Mouse (Mus musculus): ENCODE measurements around the gene Hlf.

Gene Hlf

DNA sequence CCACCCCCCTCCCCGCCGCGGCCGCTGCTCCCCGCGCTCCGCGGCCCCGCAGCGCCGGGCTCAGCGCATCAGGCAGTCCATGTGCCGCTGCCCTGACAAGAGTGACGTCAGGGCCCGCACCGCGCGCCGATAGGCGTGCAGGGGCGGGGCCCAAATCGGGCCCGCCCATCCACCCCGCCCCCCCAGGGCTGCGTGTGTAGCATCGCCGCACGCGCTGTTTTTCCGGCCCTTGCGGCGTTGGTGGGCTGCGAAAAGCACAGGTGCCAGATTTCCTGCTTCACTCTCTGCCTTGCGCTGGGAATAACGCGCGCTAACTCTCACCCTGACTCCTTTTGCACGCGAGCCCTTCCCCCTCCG, at the start of gene Hlf:
Gene Hlf, minus strand, starts transcription at position 79 of the 357 bp plus-strand sequence.
- DNase-seq (ENCODE audit: low spot score in 2 of 2): peak; percentile 90 to 91

DNA sequence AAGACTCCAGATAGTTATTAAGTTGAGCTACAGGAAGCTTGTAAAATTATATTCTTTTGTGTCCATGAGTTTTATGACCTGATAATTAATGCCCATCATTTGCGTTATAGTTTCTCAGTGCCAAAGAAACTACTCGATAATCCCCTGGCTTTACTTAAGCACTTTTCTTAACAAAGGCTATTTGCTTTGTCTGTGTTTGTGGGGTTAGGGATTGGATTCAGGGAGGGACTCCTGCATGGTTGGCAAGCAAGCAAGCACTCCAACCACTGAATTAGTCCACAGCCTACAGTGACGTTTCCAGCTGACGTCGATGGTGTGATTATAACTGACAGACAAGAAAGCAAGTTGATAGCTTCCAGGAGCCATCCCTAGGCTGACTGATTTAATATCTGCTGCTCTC, 48.1 kb upstream of the Hlf start:
- DNase-seq (ENCODE audit: low spot score in 2 of 2): no peak

DNA sequence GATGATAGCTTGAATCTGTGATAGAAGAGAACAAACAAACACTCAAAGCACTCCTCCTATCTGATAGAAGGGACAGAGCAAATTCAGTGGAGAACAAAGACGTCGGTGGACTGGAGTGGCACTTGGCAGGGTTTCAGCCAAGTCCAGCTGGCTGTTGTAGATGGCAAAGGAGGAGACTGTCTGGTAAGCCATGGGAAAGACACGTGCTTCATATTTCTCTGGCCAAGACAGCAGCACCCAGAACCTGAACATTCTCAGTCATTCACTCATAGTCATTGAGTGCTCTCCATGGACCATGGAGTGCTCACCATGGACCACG, 34.5 kb upstream of the Hlf start:
- no peak for DNase-seq (ENCODE audit: low spot score in 2 of 2)

DNA sequence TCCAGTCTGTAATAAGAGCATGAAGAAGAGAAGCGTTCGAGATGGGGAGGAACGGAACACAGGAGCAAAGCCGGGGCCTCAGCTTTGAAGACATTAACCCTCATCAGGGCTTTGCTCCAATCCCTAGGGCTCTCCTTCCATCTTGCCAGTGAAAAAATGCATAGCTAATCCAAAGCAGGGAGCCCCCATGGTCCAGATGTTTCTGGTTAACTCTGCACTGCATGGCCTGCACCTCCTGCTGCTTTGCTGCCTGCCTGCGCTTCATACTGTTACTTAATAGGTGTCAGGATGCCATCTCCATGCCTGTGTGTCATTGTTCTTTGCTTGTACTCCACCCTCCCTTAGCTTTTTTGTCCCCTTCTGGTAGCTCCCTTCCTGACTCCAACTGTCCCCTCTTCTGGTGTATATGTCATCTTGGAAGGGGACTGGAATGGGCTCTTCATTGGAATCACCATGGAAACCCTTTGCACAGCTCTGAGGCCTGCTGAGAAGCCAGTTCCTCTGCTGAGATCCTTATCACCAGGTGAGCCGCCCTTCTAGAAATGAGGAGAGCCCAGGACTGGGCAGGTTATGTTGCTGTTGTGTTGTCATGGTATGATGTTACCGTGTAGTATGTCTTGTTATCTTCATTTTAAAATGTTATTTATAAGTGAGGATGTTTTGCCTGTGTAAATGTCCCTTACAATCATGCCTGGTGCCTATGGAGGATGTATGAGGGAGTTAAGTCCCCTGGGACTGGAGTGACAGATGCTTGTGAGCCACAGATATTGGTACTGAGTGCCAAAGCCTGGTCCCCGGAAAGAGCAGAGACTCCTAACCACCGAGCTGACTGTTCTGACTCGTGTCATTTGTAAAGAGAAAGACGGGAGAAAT, 33.9 kb upstream of the Hlf start:
- DNase-seq (ENCODE audit: low spot score in 2 of 2): no peak

DNA sequence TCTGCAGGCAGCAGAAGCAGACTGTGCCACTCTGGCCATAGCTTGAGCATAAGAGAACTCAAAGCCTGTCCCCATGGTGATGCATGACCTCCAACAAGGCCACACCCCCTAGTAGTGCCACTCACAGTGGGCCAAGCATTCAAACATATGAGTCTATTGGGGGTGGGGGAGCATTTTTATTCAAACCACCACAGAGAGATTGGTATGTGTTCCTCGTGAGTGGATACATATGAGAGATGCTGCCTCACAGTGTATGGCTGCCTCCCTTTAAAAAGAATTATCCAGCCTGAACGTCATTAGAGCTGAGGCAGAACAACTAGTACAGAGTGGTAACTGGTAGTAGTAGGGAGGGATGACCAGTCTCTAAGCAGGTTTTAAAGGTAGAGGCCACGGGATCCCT, 33.2 kb upstream of the Hlf start:
- DNase-seq (ENCODE audit: low spot score in 2 of 2): no peak

DNA sequence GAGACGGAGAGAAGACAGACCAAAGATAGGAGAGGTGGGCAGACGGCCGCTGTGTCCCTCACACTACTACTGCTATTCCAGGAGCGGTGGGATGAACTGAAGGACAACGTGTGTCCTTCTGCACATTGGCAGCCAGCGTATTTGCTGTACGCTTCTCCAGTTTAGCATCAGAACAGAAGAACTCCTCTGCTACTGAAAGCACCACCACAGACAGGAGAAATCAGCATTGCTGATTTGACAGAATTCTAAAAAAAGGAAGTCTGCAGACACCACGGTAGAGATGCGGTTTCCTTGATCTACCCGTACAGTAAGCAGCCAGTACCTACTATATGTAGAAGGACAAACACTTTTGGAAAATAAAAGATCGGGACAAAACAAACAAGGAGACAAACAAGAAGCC, 29.0 kb upstream of the Hlf start:
- DNase-seq (ENCODE audit: low spot score in 2 of 2): peak; percentile 6 to 49

DNA sequence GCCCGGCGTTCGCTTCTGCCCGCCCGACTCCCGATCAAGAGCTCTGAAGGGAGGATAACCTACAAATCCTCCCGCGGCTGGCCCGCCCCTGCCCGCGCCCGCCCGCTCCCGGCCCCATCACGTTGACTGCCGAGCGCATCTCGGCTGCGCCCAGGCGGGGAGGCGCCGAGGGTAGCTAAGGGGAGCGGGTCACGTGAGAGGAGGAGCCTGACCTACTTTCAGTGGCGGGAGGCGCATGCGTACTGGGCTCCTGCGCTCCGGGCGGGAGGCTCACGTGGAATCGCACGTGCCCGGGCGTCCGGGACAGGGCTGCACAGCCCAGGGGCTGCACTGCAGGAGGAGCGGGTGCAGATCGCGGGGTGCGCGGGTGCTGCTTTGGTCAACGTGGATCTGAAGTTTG, 27.2 kb upstream of the Hlf start:
- DNase-seq (ENCODE audit: low spot score in 2 of 2): peak; percentile 98

DNA sequence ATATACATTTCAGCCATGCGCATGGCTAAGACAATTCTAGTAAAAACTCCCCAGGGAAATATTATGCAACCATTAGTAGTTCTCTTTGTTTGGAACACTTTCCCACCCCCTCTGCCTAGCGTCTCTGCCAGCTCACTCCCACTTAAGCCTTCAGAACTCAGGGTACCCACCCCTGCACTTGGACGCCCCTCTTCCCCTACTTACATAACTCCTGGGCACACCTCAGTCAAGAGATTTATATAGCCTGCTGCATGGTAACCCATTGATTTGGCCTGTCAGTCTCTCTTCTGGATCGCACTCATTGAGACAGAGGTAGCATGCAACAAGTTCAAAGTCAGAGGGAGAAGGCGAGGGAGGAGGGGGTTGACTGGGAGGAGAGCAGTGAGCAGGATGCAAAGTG, 26.3 kb upstream of the Hlf start:
- DNase-seq (ENCODE audit: low spot score in 2 of 2): peak; percentile 14 to 23

DNA sequence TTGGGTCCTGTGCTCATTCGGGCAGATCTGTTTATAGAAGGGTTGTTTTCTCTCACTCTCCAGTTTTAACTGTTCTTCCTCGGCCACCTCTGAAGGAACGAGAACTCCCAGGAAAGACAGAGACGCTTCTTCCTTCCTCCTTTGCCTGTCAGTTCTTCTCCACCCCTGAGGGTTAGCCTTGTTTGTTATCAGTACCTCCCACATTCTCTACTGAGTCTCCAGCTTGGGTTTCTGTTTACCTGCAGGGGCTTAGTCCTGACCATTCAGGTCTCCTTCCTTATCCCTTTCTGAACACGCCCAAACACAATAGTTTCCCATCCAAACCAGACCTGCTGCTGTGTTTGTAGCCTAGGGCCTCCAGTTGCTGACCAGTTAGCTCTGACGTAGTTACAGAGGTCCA, 8.2 kb upstream of the Hlf start:
- no peak for DNase-seq (ENCODE audit: low spot score in 2 of 2)

DNA sequence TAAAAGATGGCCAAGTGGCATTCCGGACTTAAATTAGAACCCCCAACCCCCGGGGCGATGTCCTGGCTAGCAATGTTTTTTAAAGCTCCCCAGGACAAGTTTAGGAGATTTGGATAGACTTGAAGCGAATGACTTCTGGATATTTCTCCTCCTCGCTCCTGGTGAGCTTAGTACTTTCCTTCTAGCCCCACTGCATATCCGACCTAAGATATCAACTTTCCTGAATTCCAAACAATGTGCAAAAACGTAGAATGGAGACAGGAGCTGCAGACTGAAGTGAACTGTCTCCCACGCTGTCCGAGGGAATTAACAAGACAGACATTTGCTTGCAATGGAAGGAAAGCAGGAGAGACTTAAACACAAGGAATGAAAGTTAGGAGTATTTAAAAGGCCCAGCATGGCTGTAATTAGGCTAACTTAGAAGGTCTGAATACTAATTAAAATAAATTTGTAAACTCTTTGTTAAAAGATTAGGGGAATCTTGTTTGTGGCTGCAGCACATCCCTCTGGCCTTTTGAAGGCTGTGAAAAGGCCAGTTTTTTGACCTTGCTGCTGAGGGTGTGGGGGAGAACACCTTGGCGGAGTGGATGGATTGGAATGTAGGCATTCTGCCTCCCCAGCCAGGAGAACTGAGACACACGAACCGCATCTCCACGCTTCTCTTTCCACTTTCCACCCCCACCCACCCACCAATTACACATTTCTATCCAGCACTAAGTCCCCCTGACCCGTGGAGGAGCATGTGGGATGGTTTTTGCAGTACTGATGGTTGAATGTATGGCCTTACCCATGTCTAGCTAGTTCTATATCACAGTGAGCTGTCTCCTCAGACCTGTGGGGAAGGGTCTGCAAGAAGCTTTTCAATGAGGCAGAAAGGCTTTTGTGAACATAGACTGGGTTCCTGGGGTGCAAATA, 833 bp upstream of the Hlf start:
- no peak for DNase-seq (ENCODE audit: low spot score in 2 of 2)

DNA sequence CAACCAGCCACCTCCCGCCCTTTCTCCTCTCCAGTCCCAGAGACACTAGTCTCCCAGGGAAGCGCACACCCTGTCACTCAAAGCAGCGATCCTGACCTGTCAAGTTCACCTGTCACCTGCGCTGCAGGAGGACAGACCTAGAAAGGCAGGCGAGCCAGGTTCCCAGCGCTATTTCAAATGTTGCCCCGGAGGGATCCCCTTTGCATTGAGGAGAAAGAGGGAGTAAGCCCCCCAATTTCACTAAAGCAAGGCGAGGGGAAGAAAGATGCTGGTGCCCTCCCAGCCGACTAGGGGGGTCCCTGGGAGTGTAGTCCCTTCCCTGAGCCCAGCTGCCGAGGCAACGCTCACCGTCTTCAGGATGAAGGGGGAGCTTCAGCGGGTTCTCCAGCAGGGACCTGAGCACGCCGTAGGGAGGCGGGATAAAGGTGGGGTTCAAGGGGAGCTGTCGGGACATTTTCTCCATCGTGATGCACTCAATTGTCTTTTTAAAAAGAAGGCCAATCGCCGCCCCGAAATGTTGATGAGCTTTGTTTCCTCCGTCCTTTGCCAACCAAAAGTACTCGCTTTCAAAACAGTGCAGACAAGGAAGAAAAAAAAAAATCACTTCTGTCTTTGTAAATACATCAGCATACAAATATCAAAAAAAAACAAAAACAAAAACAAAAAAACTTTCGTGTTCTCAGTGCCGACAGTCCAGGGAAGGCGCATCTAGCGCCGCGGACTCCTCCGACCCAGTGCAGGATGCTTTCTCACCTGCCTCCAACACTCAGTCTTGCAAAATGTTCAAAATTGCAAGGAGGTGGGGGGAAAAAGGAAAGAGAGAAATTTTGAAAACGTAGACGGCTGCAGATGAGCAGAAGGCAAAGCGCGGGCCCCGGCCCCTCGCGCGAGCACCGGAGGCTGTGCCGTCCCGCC, 536 bp downstream of the Hlf start:
- no peak for DNase-seq (ENCODE audit: low spot score in 2 of 2)

DNA sequence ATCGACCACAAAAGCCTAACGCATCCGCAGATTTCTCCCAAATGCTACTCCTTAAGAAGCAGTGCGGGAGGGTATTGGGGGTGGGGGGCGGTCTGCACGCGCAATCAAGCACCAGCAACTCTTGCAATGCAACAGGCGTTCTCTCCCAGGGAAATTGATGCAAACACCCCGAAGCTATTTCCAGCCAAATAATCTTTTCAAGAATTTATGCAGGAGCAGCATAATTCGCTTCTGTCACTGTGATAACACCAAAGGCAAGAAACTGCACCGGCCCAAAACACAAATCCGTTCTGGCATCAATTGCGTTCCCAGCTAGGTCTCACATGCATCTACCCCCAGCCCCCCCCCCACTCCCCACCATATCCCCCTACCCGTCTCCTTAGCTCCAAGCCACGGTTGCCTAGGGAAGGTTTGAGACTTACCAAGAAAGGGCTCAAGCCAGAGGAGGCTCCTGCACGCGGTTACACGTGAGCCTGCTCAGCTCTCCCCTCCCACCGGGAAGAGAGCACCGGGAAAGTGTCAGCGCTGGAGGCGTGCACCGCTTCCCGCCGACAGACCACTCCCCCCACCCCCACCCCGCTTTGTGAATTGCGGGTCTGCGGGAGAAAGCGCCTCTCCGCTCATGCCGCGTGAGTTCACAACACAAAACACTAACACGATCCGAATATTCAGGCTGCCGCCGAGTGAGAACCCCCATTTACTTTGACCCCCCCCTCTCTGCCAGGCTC, 1.4 kb downstream of the Hlf start:
- DNase-seq (ENCODE audit: low spot score in 2 of 2): peak; percentile 61 to 78

DNA sequence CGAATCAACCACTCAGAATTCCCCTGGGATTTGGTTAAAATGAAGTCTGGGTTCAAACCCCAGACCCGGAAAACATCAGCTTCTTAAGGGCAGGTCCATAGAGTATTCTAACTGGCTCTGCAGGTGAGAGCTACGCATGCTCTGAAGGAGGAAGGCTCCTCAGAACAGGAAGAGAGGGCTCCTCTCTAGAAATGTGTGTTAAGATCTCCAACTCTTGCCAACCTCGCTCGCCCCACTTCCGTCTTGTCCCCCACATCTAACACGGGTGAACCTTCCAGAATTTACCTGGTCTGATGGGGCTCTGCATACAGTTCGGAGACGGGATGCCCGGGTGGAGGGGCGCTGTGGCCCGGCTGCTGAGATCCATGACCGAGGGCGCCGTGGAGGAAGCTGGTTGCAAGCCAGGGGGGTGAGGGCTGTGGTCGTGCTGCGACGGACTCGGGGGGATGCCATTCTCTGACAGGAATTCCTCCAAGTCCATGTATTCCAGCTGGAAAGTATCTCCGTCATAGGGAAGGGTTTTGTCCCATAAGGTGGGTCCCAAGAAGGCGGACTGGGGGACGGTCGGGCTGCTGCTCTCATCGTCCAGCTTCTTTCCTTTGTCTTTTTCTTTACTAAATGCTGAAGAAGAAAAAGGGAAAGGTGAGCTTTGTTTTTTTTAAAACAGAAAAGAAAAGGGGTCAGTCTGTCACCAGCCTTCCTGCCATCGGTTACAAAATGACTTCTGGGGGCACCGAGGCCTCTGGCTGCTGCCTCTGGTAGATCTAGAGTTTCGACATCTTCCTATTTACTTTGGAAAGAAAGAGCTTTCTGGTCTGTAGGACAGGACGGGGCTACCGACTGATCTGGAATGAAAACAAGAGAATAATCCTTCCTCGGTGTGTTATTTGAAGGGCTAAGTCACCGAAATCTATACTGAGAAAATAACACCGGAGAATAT, 2.9 kb downstream of the Hlf start:
- no peak for DNase-seq (ENCODE audit: low spot score in 2 of 2)

DNA sequence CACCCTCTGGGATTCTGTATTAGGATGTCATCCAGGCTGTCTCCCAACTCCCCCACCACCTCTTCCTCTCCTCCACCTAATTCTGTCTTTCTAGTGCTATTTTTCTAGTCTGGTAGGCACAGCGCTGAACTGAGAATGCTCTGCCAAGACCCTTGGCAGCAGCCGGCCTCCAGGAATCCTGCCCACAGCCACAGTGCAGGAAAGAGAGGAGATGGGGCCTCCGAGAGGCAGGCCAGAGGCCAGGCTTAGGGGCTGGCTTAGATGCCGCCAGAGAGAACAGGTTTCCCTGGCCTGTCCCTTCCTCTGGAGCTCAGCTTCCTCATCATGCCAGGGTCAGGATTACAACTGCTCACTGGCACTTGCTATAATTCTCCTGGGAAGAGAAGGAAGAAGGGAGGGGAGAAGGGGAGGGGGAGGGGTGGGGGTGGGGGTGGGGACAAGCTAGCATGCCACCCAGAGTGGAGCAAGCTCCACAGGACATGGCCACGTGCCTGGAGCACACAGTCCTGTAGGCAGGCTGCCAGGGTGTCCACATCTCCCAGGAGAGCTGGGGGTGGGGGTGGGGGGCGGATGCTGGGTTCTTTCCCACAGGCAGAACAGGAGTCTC, 8.6 kb downstream of the Hlf start:
- DNase-seq (ENCODE audit: low spot score in 2 of 2): peak; percentile 52 to 60

DNA sequence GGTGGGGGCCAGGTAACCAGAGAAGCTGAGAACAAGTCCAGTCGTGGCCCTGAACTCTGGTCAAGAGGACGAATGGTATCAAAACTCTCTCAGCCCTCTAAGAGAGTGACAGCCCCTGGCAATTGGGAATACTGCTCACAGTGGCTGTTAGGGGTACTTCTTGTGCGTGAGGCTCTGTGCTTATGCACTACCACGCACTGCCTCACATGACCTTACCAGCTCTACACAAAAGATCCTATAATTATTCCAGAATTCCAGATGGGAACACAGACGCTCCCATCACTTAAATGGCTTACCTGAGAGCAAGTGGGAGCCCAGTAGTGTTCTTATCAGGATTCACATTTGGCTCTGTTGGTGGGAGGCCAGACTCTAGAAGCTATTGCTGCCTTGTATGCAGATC, 9.6 kb downstream of the Hlf start:
- no peak for DNase-seq (ENCODE audit: low spot score in 2 of 2)

DNA sequence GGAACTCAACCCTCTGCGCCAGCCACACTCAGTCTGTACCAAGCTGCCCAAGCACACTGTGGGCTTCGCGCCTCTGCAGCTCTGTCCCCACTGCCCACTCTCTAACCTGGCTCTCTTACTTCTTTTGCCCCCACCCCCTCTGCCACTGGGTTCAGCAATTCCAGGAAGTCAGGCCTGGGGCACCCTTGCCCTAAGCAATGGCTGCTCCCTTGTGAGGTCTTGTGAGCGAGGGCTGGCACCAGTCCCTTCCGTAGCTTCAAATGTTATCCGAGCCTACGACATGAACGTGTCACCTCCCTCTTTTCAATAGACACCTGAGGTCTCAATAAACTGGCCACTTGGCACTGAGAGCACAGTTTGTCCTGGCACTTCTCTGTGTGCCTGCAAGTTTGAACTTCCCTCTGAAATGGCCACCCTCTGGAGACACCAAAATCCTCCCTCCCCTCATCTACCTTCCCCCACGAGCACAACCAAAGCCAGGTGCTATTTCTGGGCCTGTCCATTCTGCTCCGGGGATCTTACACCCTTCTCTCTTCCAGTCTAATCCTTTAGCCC, 10.5 kb downstream of the Hlf start:
- no peak for DNase-seq (ENCODE audit: low spot score in 2 of 2)

DNA sequence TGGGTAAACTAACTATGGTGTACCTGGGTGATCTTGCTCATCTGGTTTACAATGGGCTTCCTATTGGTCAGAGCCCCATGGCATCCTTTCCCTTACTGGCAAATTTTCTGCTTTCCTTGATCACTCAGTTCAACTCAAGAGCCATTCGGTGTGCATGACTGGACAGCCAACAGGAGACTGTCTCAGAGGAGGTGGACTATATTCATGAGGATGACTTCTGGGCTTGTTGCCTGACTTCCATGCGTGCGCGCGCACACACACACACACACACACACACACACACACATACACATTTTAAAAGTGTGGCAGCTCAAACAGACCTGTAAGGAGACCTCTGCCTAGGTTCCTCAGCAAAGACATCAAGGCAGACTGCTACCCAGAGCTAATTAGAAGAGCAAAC, 12.7 kb downstream of the Hlf start:
- no peak for DNase-seq (ENCODE audit: low spot score in 2 of 2)

DNA sequence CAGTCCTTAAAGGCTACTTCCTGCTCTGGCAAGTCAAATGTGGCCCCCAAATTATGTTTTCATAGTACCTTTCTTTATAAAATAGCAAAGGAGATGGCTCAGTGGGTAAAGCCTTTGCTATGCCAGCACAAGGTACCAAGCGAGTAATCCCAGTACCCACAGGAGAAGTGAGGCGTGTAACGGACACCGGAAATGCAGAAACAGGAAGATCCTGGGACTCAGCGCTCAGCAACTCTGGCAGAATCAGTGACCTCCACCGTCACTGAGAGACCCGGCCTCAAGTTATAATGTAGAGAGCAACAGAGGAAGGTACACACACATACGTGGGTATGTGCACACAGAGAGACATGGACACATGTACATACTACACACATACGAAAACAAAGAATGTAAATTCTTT, 14.3 kb downstream of the Hlf start:
- no peak for DNase-seq (ENCODE audit: low spot score in 2 of 2)

DNA sequence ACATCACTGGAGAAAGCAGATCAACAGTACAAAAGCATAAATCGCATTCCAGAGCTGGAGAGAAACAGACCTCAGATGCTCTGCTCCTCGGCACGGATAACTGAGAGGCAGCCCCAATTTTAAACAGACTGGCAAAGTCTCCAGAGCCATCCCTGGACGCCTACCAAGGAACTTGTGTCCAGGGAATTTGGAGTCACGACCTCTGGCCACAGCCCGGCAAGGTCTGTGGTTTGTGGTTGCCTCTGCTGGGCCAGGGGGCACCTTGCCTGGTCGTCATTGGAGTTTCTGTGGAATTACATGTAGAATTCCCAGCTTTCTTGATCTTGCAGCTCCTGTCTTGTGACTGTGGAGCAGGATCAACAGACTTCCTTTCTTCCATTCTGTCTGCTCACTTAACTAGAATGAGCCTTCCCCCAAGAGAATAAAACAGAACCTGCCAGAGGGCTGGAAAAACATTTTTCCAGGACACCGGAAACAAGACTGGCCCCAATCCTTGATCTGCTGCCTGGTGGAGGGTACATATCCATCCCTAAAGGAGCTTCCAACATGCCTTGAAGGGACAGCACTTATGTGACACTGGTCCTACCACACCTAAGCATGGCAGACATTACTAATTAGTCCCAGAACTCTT, 19.1 kb downstream of the Hlf start:
- DNase-seq (ENCODE audit: low spot score in 2 of 2): no peak

All from right cerebral cortex, postnatal 36 days (tissue).